Mouse (Mus musculus): ENCODE data around the gene Ap2s1. TPM values are rescaled to one million over a fixed set of nuclear protein-coding genes. Genes with fewer than 3 reads are reported as not detected.

Ap2s1 gene
- polyA plus RNA-seq, 1 experiment from 2014 or later: 272 TPM

Other genes with a start within 250 kb of the Ap2s1 start
- gene Arhgap35, start 123.4 kb upstream of the Ap2s1 start, polyA plus RNA-seq (2015; fragmentation: Nextera tagmentation; extraction: Ambion mirVana): 23.6 and 24.4 TPM in 2 replicates
- not detected in 2 replicates for gene Ceacam15, start 62.7 kb upstream of the Ap2s1 start, polyA plus RNA-seq (2015; fragmentation: Nextera tagmentation; extraction: Ambion mirVana)
- not detected in 2 replicates for gene Ceacam9, start 16.5 kb upstream of the Ap2s1 start, polyA plus RNA-seq (2015; fragmentation: Nextera tagmentation; extraction: Ambion mirVana)
- gene Slc1a5, start 42.9 kb downstream of the Ap2s1 start, polyA plus RNA-seq (2015; fragmentation: Nextera tagmentation; extraction: Ambion mirVana): 28.2 and 29.1 TPM in 2 replicates
- 122 and 124 TPM in 2 replicates for gene Strn4, start 77.5 kb downstream of the Ap2s1 start, polyA plus RNA-seq (2015; fragmentation: Nextera tagmentation; extraction: Ambion mirVana)
- gene Fkrp, start 78.3 kb downstream of the Ap2s1 start, polyA plus RNA-seq (2015; fragmentation: Nextera tagmentation; extraction: Ambion mirVana): 26.8 and 30.5 TPM in 2 replicates
- 20.5 and 20.8 TPM in 2 replicates for gene Prkd2, start 104.5 kb downstream of the Ap2s1 start, polyA plus RNA-seq (2015; fragmentation: Nextera tagmentation; extraction: Ambion mirVana)
- 4.9 TPM in 2 replicates for gene Dact3, start 136.9 kb downstream of the Ap2s1 start, polyA plus RNA-seq (2015; fragmentation: Nextera tagmentation; extraction: Ambion mirVana)
- gene Gng8, start 153.4 kb downstream of the Ap2s1 start, polyA plus RNA-seq (2015; fragmentation: Nextera tagmentation; extraction: Ambion mirVana): 19.9 and 32.0 TPM in 2 replicates
- 1.2 TPM in 2 replicates for gene Ptgir, start 168.1 kb downstream of the Ap2s1 start, polyA plus RNA-seq (2015; fragmentation: Nextera tagmentation; extraction: Ambion mirVana)
- 104 and 111 TPM in 2 replicates for gene Calm3, start 185.7 kb downstream of the Ap2s1 start, polyA plus RNA-seq (2015; fragmentation: Nextera tagmentation; extraction: Ambion mirVana)
- gene Pnmal2, start 206.3 kb downstream of the Ap2s1 start, polyA plus RNA-seq (2015; fragmentation: Nextera tagmentation; extraction: Ambion mirVana): 10.5 and 10.9 TPM in 2 replicates
- gene Pnmal1, start 221.3 kb downstream of the Ap2s1 start, polyA plus RNA-seq (2015; fragmentation: Nextera tagmentation; extraction: Ambion mirVana): 1.2 and 1.7 TPM in 2 replicates
- 0.18 and 0.25 TPM in 2 replicates for gene Gm42372, start 244.7 kb downstream of the Ap2s1 start, polyA plus RNA-seq (2015; fragmentation: Nextera tagmentation; extraction: Ambion mirVana)

Data from embryonic facial prominence, embryonic 13.5 days (tissue).